Mouse (Mus musculus) kidney, adult 11 months (tissue): ENCODE measurements around the gene Stk33.

Source experiments
- DNase-seq: peaks from one replicate; pipeline ENCODE4 v3.0.0; 2022

Gene Stk33

DNA sequence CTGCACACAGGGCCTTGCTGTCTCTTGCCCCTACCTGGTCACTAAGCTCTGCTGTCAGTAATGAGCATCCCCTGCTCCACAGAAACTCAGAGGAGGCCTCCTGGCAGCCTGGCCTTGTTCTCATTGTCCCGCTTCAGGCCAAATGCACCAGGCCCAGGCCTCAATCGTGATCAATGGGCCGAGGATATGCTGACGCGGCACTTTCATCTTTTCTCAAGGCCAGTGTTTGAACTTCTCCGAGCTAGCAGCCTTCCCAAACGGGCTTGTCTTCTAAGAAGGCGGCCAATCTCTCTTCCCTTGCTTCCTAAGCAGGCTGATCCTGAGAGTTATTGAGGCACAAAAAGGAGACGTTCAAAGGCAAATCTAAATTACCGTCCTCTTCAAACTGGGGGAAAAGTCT lies 200.2 kb downstream of the Stk33 start:
- DNase-seq = no peak

- DNase-seq = no peak
Observed at GRCm38 (mm10) chr7:109234882-109235640, 203.8 kb downstream of the Stk33 start.

DNA sequence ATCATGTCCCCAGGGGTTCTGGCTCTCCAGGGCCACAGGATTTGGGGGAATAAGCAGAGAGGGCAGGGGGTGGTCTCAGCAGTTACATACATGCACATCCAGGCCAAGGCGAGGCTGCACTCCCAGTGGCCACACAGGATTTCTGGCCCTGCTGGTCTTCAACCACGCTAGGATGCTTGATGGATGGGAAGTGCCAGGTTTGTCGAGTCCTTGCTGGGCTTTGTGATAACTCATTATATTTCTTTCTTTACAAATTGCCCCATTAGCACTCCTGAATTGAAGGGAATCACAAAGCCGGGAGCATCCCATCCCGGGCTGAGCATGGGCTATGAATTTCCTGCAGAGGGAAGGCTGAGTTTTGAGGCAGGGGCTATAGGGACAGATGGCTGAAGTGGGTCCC lies 204.4 kb downstream of the Stk33 start:
- no peak for DNase-seq

- no peak for DNase-seq
Observed at GRCm38 (mm10) chr7:109231881-109232321, 207.0 kb downstream of the Stk33 start.

- no peak for DNase-seq
Observed at GRCm38 (mm10) chr7:109231307-109231706, 207.6 kb downstream of the Stk33 start.

DNA sequence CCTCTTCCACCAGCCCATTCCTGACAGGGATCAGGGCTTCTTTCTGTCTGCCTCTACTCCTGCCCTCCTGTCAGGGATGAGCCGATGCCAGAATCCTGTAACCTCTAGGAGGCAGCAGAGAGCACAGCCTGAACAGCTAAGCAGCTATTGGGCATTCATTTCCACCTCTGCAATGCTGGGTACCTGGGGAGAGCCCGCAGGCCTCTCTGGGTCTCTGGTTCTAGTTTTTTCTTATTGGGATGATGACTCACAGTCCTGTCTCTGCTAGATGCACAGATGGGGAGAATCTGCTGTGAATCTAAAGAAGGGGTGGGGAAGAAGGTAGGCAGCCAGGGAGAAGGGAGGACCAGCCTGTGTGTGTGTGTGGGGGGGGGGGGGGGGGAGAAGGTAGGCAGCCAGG lies 208.1 kb downstream of the Stk33 start:
- peak; percentile 32 for DNase-seq
